Mouse (Mus musculus) MEL (cell line): ENCODE measurements around the gene Ctsd. TPM values are rescaled to one million over a fixed set of nuclear protein-coding genes. Genes with fewer than 3 reads are reported as not detected.
A peak's percentile ranks its signal among the peaks of the same experiment; 100 is the strongest.

Experiments used
- DNase-seq: peaks from one replicate; pipeline ENCODE4 v3.0.0; 2011; ENCODE audit warnings: low read depth, low spot score
- H3K27ac ChIP-seq: 2 replicates; pipeline ENCODE4 v1.5.1; 2012; ENCODE audit warnings: low read depth, mild to moderate bottlenecking, control low read depth, low read length, moderate library complexity; ENCODE audit not compliant: control insufficient read depth
- H3K27me3 ChIP-seq, 2 experiments: fragments of 150-350 bp in 1 of 2; sonication (generic) in 1 of 2; 2 replicates each; pipeline ENCODE4 v1.6.1; 2012; ENCODE audit warnings: low read length in 2 of 2, mild to moderate bottlenecking in 2 of 2, improper control_type of control experiment in 1 of 2, moderate library complexity in 1 of 2; ENCODE audit not compliant: insufficient read depth in 2 of 2, control insufficient read depth in 1 of 2
- H3K36me3 ChIP-seq, 2 experiments: 2 replicates each; pipeline ENCODE4 v1.6.1; 2012 to 2014; ENCODE audit warnings: low read length in 2 of 2, improper control_type of control experiment in 1 of 2, inconsistent platforms in 1 of 2, mild to moderate bottlenecking in 1 of 2; ENCODE audit not compliant: insufficient read depth in 2 of 2, control insufficient read depth in 1 of 2
- H3K4me1 ChIP-seq, 2 experiments: fragments of 150-350 bp in 1 of 2; sonication (generic) in 1 of 2; 2 replicates each; pipeline ENCODE4 v1.6.1; 2012; ENCODE audit warnings: low read length in 2 of 2, improper control_type of control experiment in 1 of 2, mild to moderate bottlenecking in 1 of 2; ENCODE audit not compliant: insufficient read depth in 2 of 2, control insufficient read depth in 1 of 2
- H3K4me3 ChIP-seq, 2 experiments: fragments of 150-350 bp in 1 of 2; sonication (generic) in 1 of 2; 2 replicates each; pipeline ENCODE4 v1.5.1; 2012; ENCODE audit warnings: low read depth in 2 of 2, low read length in 2 of 2, mild to moderate bottlenecking in 2 of 2, moderate library complexity in 2 of 2, control low read depth in 1 of 2, improper control_type of control experiment in 1 of 2; ENCODE audit not compliant: control insufficient read depth in 1 of 2, insufficient read depth in 1 of 2
- H3K79me2 ChIP-seq: 2 replicates; pipeline ENCODE4 v1.6.1; 2012; ENCODE audit warnings: mild to moderate bottlenecking, low read length, moderate library complexity; ENCODE audit not compliant: control insufficient read depth, poor library complexity, insufficient read depth
- H3K9ac ChIP-seq: 2 replicates; pipeline ENCODE4 v1.6.1; 2012; ENCODE audit warnings: low read depth, mild to moderate bottlenecking, control low read depth, low read length, moderate library complexity; ENCODE audit not compliant: control insufficient read depth, poor library complexity, severe bottlenecking
- H3K9me3 ChIP-seq: fragments of 150-350 bp; sonication (generic); replicated peaks from 2 replicates; pipeline ENCODE4 v1.6.1; 2012; ENCODE audit warnings: mild to moderate bottlenecking, low read length, improper control_type of control experiment, moderate library complexity; ENCODE audit not compliant: insufficient read depth
- CHD1 ChIP-seq: IDR thresholded peaks from 2 replicates; pipeline ENCODE4 v1.6.1; 2012; ENCODE audit warnings: low read depth, mild to moderate bottlenecking, inconsistent platforms, low read length, improper control_type of control experiment
- CHD2 ChIP-seq: IDR thresholded peaks from 2 replicates; pipeline ENCODE4 v1.6.1; 2011; ENCODE audit warnings: low read length, improper control_type of control experiment
- CTCF ChIP-seq, 3 experiments: IDR thresholded peaks in 2 of 3; conservative IDR thresholded peaks in 1 of 3; 2 replicates each; pipeline ENCODE4 v1.5.1; 2011 to 2012; ENCODE audit warnings: low read length in 3 of 3, low read depth in 2 of 3, mild to moderate bottlenecking in 2 of 3, improper control_type of control experiment in 1 of 3, inconsistent platforms in 1 of 3, mixed read lengths in 1 of 3, moderate library complexity in 1 of 3; ENCODE audit not compliant: control insufficient read depth in 1 of 3, insufficient read depth in 1 of 3, poor library complexity in 1 of 3, severe bottlenecking in 1 of 3
- ELF1 ChIP-seq: IDR thresholded peaks from 2 replicates; pipeline ENCODE4 v1.6.1; 2014; ENCODE audit warnings: low read depth, mild to moderate bottlenecking, inconsistent platforms, low read length, improper control_type of control experiment, moderate library complexity
- EP300 ChIP-seq, 2 experiments: IDR thresholded peaks; 2 replicates each; pipeline ENCODE4 v1.6.1; 2011; ENCODE audit warnings: improper control_type of control experiment in 2 of 2, low read length in 2 of 2, low read depth in 1 of 2, mild to moderate bottlenecking in 1 of 2
- ETS1 ChIP-seq: IDR thresholded peaks from 2 replicates; pipeline ENCODE4 v1.6.1; 2012; ENCODE audit warnings: low read depth, mild to moderate bottlenecking, inconsistent platforms, low read length, improper control_type of control experiment, moderate library complexity
- GABPA ChIP-seq: IDR thresholded peaks from 2 replicates; pipeline ENCODE4 v1.6.1; 2012; ENCODE audit warnings: low read depth, mild to moderate bottlenecking, inconsistent platforms, low read length, improper control_type of control experiment, moderate library complexity
- GATA1 ChIP-seq: IDR thresholded peaks from 2 replicates; pipeline ENCODE4 v1.6.1; 2011; ENCODE audit warnings: low read depth, low read length, improper control_type of control experiment
- HCFC1 ChIP-seq: IDR thresholded peaks from 2 replicates; pipeline ENCODE4 v1.6.1; 2012; ENCODE audit warnings: low read depth, mild to moderate bottlenecking, inconsistent platforms, low read length, improper control_type of control experiment, moderate library complexity
- JUND ChIP-seq: IDR thresholded peaks from 2 replicates; pipeline ENCODE4 v1.6.1; 2011; ENCODE audit warnings: low read depth, mild to moderate bottlenecking, improper control_type of control experiment, low read length
- MAFK ChIP-seq: IDR thresholded peaks from 2 replicates; pipeline ENCODE4 v1.6.1; 2011; ENCODE audit warnings: low read depth, mild to moderate bottlenecking, low read length, improper control_type of control experiment, borderline replicate concordance
- MAZ ChIP-seq: IDR thresholded peaks from 2 replicates; pipeline ENCODE4 v1.6.1; 2012; ENCODE audit warnings: low read depth, mild to moderate bottlenecking, inconsistent platforms, low read length, improper control_type of control experiment
- MXI1 ChIP-seq: IDR thresholded peaks from 2 replicates; pipeline ENCODE4 v1.6.1; 2011; ENCODE audit warnings: mild to moderate bottlenecking, low read depth, low read length, improper control_type of control experiment
- MYB ChIP-seq: IDR thresholded peaks from 2 replicates; pipeline ENCODE4 v1.6.1; 2011; ENCODE audit warnings: mild to moderate bottlenecking, low read depth, low read length, improper control_type of control experiment
- MYC ChIP-seq: IDR thresholded peaks from 2 replicates; pipeline ENCODE4 v1.6.1; 2011; ENCODE audit warnings: low read depth, mild to moderate bottlenecking, low read length, improper control_type of control experiment, moderate library complexity
- NRF1 ChIP-seq: IDR thresholded peaks from 2 replicates; pipeline ENCODE4 v1.6.1; 2014; ENCODE audit warnings: low read depth, mild to moderate bottlenecking, inconsistent platforms, low read length, improper control_type of control experiment, moderate library complexity; ENCODE audit not compliant: poor library complexity, insufficient read depth, severe bottlenecking
- POLR2AphosphoS2 ChIP-seq: IDR thresholded peaks from 2 replicates; pipeline ENCODE4 v1.6.1; 2011; ENCODE audit warnings: low read length, improper control_type of control experiment
- POLR2AphosphoS5 ChIP-seq: IDR thresholded peaks from 2 replicates; pipeline ENCODE4 v1.6.1; 2012; ENCODE audit warnings: low read depth, borderline replicate concordance, mild to moderate bottlenecking, inconsistent platforms, low read length, moderate library complexity, mixed read lengths
- RAD21 ChIP-seq: IDR thresholded peaks from 2 replicates; pipeline ENCODE4 v1.6.1; 2011; ENCODE audit warnings: mild to moderate bottlenecking, low read depth, low read length, improper control_type of control experiment
- SIN3A ChIP-seq: IDR thresholded peaks from 2 replicates; pipeline ENCODE4 v1.6.1; 2012; ENCODE audit warnings: low read length, improper control_type of control experiment, inconsistent platforms
- SMC3 ChIP-seq: IDR thresholded peaks from 2 replicates; pipeline ENCODE4 v1.6.1; 2011; ENCODE audit warnings: low read depth, low read length, improper control_type of control experiment
- TAL1 ChIP-seq: IDR thresholded peaks from 2 replicates; pipeline ENCODE4 v1.6.1; 2012; ENCODE audit warnings: mild to moderate bottlenecking, inconsistent platforms, low read length, moderate library complexity, mixed read lengths
- TBP ChIP-seq: IDR thresholded peaks from 2 replicates; pipeline ENCODE4 v1.8.0; 2011; ENCODE audit warnings: low read depth, low read length, improper control_type of control experiment
- TCF12 ChIP-seq: IDR thresholded peaks from 2 replicates; pipeline ENCODE4 v1.6.1; 2014; ENCODE audit warnings: low read depth, mild to moderate bottlenecking, inconsistent platforms, low read length, improper control_type of control experiment, moderate library complexity
- UBTF ChIP-seq: IDR thresholded peaks from 2 replicates; pipeline ENCODE4 v1.6.1; 2012; ENCODE audit warnings: low read depth, mild to moderate bottlenecking, inconsistent platforms, low read length, improper control_type of control experiment, moderate library complexity, borderline replicate concordance; ENCODE audit not compliant: insufficient read depth
- USF2 ChIP-seq, 2 experiments: IDR thresholded peaks; 2 replicates each; pipeline ENCODE4 v1.6.1; 2011 to 2012; ENCODE audit warnings: improper control_type of control experiment in 2 of 2, low read length in 2 of 2, borderline replicate concordance in 1 of 2, inconsistent platforms in 1 of 2, low read depth in 1 of 2, mild to moderate bottlenecking in 1 of 2; ENCODE audit not compliant: insufficient read depth in 1 of 2
- ZKSCAN1 ChIP-seq: IDR thresholded peaks from 2 replicates; pipeline ENCODE4 v1.6.1; 2012; ENCODE audit warnings: low read depth, mild to moderate bottlenecking, inconsistent platforms, low read length, improper control_type of control experiment, moderate library complexity
- ZMIZ1 ChIP-seq: IDR thresholded peaks from 2 replicates; pipeline ENCODE4 v1.6.1; 2012; ENCODE audit warnings: low read depth, mild to moderate bottlenecking, inconsistent platforms, low read length, improper control_type of control experiment, moderate library complexity
- ZNF384 ChIP-seq: IDR thresholded peaks from 2 replicates; pipeline ENCODE4 v1.6.1; 2012; ENCODE audit warnings: low read depth, mild to moderate bottlenecking, inconsistent platforms, low read length, improper control_type of control experiment
- polyA plus RNA-seq, 2 experiments: library from polyadenylated mRNA; stranded (reverse) in 1 of 2; unstranded in 1 of 2; fragments of >175 nt in 1 of 2; fragments of >200 nt in 1 of 2; gene quantifications; 2 replicates each; pipeline versions ENCODE4 v1.2.1 to v1.2.4; 2012; ENCODE audit warnings: low replicate concordance in 2 of 2, low read depth in 1 of 2; ENCODE audit not compliant: insufficient read length in 2 of 2, insufficient read depth in 1 of 2, missing spikeins in 1 of 2
- total RNA-seq: library from RNA; depleted of rRNA; stranded (reverse); fragments of 300-350 nt; gene quantifications from 2 replicates; pipeline ENCODE4 v1.2.3, GENCODE M21; 2012

Ctsd gene
- total and polyA plus RNA-seq, 3 experiments = 89.3 to 179 (median 115) TPM

DNA sequence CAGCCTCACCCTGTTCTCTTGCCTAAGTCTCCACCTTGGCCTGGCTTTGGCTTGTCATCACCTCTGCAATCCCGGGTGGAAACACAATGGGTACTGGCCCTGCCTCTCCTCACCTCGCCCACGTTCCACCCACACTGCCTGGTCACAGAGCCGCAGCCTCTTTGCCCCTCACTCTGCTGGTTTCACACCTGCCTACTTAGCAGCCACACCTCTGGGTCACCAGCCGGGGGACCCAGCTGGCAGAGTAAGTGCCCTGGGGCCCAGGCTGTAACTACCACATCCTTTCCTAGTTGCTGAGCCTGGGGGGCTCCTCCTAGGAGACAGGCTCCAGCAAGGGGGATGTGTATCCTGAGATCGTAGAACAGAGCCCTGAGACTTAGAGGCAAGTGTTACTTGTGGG, 8.7 kb downstream of the Ctsd start:
- Histone ChIP-seq H3K4me3 (no peak overlapping the region), H3K27ac (no peak overlapping the region), H3K36me3 (peaks cover 10 to 19% of the 10 kb centered on the region in 2 experiments), H3K79me2 (no peaks in the 10 kb centered on the region), H3K4me1 (peaks cover 9 to 22% of the 10 kb centered on the region in 2 experiments), H3K9me3 (no peaks in the 10 kb centered on the region), H3K9ac (no peak overlapping the region), H3K27me3 (no peaks in the 10 kb centered on the region)
- TF ChIP-seq ZNF384 = no peak
- TF ChIP-seq SMC3 = no peak
- no peak for TF ChIP-seq MYC
- no peak for TF ChIP-seq CTCF (IDR thresholded peaks at IDR 0.05 in 2 of 3, conservative IDR thresholded peaks at IDR 0.05 in 1 of 3; ENCODE audit: control insufficient read depth in 1 of 3, insufficient read depth in 1 of 3, low read depth in 2 of 3, low read length in 3 of 3, poor library complexity in 1 of 3, severe bottlenecking in 1 of 3)
- TF ChIP-seq GABPA = no peak
- TF ChIP-seq GATA1 = no peak
- TF ChIP-seq JUND = no peak
- TF ChIP-seq POLR2AphosphoS5 = no peak
- no peak for TF ChIP-seq UBTF
- no peak for TF ChIP-seq RAD21
- TF ChIP-seq USF2 (IDR thresholded peaks at IDR 0.05; ENCODE audit: borderline replicate concordance in 1 of 2, insufficient read depth in 1 of 2, low read depth in 1 of 2, low read length in 2 of 2) = no peak
- TF ChIP-seq ELF1 = no peak
- no peak for TF ChIP-seq CHD1
- no peak for TF ChIP-seq MAZ
- no peak for TF ChIP-seq ZMIZ1
- TF ChIP-seq HCFC1 = no peak
- DNase-seq = no peak

DNA sequence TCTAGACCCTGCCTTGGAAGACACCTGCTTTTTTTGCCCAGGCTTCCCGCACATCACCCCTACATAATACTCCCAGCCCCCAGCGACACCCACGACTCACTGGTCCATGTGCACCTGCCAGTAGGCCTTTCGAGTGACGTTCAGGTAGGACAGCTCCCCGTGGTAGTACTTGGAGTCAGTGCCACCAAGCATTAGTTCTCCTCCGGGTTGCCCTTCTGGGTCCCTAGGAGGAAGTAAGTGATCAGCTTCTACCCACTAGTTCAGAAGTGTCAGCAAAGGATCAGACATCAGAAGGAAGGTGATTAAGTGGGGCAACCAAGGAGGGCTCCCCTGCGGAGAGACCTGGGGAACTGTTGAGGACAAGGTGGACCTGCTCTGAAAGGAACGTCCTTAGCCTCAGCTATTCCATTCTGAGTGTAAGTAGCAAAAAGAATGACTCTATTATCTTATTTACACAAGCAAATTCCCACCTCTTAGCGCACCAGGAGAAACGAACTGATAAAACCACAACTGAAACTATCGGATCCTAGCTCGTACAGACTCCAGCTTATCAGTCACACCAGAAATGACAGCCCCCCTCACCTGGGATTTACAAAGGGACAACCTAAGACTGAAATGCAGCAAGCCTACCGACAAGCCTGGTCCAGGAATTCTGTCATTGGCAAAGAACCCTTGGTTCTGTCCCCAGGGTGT, 10.5 kb downstream of the Ctsd start:
- no peak overlapping the region for H3K4me3 ChIP-seq
- TF ChIP-seq NRF1 (no peak), TBP (peak; percentile 39; the same call in 1 of the 2 replicates), MYC (0 out of 2 replicates have a peak, but pooled peaks have one; percentile 14), MAFK (0 out of 2 replicates have a peak, but pooled peaks have one; percentile 25), TAL1 (peak; percentile 98), SIN3A (peak; percentile 83), MAZ (peak; percentile 74), TCF12 (peak; percentile 100), CHD2 (peak; percentile 20; the same call in 1 of the 2 replicates), GATA1 (peak; percentile 100), MYB (peak; percentile 67; the same call in 1 of the 2 replicates), MXI1 (no peak), EP300 (IDR thresholded peaks at IDR 0.05; ENCODE audit: low read depth in 1 of 2, low read length in 2 of 2) (peak; percentile 99), JUND (0 out of 2 replicates have a peak, but pooled peaks have one; percentile 41), CHD1 (no peak), ZNF384 (0 out of 2 replicates have a peak, but pooled peaks have one; percentile 28), HCFC1 (no peak), POLR2AphosphoS2 (peak; percentile 62; the same call in 1 of the 2 replicates), ZMIZ1 (peak; percentile 58; the same call in 1 of the 2 replicates), ZKSCAN1 (no peak), ETS1 (peak; percentile 94)

More for the DNA sequence above, 10.5 kb downstream of the Ctsd start:
- Histone ChIP-seq H3K9ac (no peak overlapping the region), H3K9me3 (no peaks in the 10 kb centered on the region), H3K27ac (peak overlapping the region; percentile 75), H3K36me3 (peaks cover 5 to 19% of the 10 kb centered on the region in 2 experiments), H3K27me3 (no peaks in the 10 kb centered on the region), H3K79me2 (no peaks in the 10 kb centered on the region), H3K4me1 (peaks cover 9 to 22% of the 10 kb centered on the region in 2 experiments)
- peak; percentile 76 for DNase-seq
